Mouse (Mus musculus): ENCODE measurements around the gene Pfdn4.

The Pfdn4 gene

DNA sequence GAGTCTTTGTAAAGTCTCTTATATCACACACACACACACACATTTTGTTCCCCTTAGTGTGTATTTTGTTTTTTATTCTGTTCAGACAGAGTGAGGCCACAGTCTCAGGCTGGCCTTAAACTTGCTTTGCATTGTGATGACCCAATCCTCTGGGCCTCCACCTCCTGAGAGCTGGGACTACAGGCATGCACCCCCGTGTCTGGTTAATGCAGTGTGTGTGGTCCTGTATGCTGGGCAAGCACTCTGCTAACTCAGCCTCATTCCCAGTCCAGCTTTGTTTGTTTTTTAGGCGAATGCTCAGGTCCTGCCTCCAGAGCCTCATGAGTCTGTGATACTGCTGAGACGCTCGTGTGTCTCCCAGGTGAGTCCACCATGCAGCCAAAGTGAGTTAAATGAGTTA lies 51.8 kb downstream of the Pfdn4 start:
- no peak for DNase-seq (ENCODE audit: extremely low read depth, low read depth, low spot score)

DNA sequence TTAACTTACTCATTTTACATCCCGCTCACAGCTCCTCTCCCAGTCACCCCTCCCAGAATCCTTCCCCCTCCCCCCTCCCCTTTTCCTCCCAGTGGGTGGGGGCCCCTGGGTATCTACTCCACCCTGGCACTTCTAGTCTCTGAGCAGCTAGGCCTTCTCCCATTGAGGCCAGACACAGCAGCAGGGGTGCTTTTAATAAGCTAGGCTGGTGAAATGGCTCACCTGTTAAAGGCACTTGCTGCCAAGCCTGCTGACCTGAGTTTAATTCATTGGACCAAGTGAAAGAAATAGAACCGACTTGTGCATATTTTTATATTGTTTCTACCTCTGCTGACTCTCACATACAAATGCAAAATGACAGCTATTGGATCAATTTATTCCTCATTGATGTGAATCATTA lies 52.9 kb downstream of the Pfdn4 start:
- DNase-seq (ENCODE audit: extremely low read depth, low read depth, low spot score), result no peak

DNA sequence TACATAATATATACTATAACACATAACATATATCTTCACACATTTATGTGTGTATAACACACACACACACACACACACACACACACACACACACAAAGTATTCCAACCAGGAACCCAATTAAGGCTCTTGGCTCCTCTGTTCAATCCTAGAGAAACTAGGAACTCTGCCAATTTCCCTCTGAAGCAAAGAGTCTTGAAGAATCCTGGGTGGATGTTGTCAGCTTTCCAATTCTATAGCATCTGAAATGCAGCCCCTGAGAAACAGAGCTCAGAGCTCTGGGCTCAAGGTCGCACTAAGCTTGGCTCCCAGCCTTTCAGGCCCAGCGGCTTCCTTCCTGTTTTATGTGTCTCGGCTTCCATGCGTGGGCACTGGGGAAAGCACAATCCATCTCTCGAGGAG lies 54.0 kb downstream of the Pfdn4 start:
- no peak for DNase-seq (ENCODE audit: extremely low read depth, low read depth, low spot score)

DNA sequence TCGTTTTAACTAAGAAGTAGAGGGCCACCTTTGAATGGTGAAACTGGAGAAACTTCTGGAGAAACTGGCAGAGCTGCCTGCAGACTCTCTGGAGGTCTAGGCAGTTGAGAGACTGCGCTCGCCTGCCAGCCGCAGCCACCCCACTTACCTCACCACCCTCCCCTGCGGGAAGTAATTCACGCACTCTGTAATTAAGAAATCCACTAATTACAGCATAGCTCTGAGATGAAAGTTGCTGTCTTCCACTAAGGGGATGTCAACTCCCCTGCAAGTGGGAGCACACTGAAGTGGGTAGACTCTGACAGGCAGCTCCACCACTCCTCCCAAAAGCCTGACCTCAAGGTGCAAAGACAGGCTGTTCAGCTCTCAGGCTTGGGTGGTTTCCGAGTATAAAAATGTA lies 55.9 kb downstream of the Pfdn4 start:
- DNase-seq (ENCODE audit: extremely low read depth, low read depth, low spot score), result no peak

DNA sequence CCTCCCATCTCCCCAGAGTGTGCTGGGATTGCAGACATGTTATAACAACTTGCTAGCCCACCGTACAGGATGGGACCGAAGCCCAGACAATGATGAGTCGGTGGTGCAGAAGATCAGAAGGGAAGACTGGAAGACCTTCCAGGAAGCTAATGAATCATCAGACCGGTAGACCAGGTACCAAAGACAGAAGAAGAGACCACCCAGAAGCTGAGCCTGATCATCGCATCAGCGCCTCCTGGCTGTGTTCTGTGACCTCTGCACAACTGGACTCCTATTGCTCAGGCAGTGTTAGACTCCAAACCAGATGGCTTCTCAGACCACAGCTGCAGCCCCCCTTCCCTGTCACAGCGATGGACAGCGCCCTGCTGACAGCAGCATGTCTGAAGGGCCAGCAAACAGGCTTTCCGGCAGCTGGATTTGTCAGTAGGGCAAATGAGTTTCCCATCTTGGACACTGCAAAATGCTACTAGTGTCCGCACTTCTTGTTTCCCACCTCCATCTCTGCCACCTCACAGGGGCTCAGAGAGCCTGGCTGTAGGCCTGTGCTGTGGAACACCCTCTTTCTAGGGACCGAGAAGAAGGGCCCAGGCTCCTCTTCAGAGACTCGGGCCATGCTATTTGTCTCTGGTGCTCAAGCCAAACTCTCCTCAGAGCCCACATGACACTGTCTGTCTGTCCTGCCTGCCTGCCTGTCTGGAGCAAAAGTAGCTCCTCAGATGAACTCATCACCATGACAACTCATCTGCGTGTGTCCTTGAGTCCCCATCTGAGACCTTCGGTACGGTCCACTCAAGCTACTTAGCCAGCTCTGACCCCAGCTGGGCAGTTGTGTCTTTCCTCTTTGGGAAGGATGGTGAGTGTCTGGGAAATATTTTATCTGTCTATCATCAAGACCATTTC lies 68.0 kb downstream of the Pfdn4 start:
- DNase-seq (ENCODE audit: extremely low read depth, low read depth, low spot score), result no peak

DNA sequence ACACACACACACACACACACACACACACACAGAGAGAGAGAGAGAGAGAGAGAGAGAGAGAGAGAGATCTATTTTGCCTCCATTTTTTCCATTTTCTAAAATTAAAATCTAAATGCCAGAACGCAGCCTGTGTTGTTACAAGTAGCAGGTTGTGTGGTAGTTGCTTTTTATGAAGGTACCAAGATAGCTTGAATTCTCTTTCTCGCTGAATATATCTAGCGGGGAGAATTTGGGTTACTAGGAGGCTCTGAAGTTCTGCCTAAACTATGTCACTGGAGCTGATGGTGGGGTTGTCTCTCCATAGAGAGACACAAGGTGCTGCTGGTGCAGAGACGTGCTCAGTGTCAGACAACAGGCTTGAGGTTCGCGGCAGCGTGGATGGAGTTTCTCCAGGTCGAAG lies 68.8 kb downstream of the Pfdn4 start:
- no peak for DNase-seq (ENCODE audit: extremely low read depth, low read depth, low spot score)
